Mouse (Mus musculus): ENCODE measurements at regions not wholly inside any gene's neighbourhood (a gene's known extent, or its start where the extent isn't known, plus 50 kb on each side); places are given as distances from the start of the nearest gene placed in this dataset.
"Not testable (repeated sequence)": the region's sequence is repeated elsewhere in the genome, so short reads cannot be mapped to it uniquely, and the experiment has no call there.

DNA sequence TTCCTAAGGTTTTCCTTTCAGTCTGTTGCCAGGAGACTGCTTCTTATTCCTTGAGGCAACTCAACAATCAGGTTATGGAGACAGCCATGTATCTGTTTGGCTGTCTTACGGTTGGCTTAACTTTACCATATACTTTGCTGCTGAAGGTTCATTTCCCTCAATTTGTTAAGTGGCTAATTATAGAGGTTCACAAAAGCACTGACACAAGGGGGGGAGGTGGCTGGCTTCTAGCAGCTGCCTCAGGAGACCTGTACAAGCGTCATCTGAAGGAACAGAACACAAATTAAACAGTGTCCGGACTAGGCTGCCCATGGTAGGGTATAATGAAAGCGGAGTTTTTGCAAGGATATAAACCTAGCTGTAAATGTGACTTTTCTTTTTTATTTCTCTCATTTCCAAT, 305.0 kb upstream of the Rnf219 start:
- DNase-seq: no peak

DNA sequence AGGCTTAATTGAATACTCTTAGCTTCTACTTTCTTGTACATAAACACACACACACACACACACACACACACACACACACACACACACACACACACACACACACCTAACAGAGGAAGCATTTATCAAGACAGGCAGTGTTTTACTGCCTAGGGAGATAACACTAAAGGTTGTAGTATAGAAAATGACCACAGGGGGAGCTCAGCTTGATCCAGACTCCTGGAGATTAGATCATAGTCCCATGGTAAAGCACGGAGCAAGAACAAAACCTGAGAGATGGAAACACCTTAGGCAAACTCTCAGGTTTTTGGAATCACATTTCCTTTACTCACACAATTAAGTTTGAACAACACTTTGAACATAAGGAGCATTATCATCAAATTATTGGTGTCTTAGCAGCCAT, 302.5 kb upstream of the Rnf219 start:
- no peak for DNase-seq

DNA sequence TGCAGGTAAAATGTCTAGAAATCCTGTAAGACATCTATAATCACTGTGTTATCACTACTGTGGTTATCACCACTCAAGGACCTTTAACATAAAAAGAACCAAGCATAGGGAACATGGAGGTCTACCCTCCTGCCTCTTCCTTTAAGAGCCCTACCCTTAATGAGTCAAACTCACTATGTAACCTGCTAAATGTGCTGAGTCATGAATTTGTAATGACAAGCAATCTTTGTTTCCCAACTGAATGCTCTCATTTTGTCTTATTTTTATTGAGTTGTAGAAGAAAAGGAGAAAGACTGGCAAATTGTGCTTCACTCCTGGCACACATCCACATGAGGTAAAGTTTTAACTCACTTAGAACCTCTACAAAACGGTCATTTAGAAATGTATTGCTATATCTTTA, 301.8 kb upstream of the Rnf219 start:
- no peak for DNase-seq

DNA sequence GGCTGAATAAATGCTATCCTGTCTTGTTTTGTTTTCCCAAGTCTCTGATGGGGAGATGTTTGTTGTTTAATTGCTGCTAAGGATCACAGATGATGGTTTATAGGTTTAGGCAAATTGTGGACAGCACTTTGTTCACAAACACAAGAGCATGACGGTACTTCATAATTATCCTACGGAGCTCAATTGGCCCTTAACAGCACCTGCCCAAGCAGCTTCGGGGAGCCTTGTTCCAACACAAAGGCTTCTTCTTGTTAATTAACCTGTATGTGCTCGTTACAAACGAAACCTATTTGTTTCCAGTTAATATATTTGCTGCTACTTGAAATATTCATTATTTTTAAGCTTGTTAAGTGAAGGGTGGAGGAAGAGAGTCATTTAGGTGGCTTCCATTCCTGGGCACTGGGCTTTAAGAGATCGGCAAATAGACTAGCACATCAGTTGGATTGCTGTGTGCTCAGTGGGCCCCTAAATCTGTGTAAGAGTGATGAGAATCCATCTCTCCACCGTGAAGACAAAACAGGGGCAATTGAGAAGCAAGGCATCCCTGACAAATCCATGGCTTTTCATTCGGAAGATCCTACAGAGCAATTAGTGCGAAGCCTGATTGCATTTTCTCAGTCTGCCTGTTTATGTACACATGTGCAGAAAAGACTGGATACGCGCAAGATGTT, 299.6 kb upstream of the Rnf219 start:
- DNase-seq: no peak

DNA sequence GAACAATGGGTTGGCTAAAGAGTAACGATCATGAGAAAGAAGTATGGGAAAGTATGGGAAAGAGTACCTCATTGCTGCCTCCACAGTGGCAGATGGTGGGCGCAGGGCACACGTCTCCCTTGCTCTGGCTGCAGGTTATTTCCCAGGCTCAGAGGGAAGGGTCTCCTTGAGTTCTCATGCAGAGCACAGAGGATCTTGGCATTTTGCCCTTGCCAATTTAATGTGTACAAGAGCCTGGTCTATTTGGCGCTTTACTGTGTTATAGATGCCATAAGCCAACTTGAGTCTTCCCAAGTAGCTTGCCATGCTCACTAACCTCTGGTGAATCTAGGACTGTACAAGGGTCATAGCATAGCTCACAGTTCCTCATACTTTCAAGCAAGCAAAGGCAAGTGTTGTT, 296.7 kb upstream of the Rnf219 start:
- no peak for DNase-seq

DNA sequence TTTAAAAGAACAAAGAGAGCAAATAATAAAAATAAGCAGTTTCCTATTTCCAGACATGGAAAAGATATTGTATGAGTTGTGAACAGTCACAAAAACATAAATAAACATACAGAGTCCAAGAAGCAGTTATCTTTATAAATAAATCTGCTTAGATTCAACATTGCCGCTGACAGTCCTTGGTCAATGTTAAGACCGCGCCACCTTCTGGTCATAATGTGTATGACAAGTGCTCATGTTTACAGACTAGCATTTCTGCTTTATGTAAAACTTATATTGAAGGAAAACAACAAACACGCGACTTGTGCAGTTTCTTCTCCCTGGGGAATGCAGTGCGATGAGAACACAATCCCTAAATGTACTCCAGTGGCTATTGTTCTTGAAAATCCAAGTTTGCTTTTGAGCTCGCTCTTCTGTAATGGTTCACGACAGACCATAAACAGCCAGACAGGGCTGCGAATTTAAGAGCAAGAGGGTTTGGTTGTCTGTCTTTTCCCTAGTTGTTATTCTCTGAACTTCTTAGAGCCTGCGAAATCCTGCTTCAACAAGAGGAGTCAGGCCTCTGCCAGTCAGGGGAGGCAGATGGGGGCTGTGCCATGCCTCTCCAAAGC, 291.6 kb upstream of the Rnf219 start:
- DNase-seq: peak; percentile 86

DNA sequence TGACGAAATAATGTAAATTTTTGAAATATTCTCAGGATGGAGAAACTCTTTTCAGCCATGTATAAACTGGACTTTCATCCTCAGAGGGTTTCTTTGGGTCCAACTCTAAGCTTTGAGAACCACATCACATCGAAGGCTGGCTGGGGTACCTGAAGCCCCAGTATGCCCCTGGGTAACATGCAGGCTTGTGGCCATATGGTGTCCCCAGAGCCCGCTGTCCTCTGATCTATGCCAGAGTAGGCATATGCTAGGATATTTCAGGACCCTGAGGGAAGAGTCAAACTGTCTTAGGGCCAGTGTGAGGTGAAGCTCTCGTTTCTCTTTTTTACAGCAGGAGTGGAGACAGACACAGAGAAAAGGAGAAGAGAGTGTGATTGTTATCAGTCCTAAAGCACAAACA, 289.6 kb upstream of the Rnf219 start:
- DNase-seq: no peak

DNA sequence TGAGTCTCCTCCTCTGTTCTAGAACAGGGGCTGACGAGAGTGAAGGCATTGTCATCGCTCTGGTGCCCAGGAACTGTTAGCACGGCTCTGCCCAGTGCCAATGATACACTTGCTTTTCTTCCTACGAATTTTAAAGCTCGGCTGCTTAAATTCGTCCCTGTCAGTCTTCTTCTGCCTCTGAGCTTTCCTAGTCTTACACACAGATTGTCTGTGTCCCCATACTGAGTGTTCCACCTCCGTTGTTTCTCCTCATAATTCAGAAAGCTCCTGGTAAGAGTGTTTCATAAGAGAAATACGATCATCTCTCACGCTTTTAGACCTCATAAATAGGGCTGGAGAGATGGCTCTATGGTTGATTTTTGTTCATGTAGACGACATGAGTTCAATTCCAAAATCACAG, 282.9 kb upstream of the Rnf219 start:
- no peak for DNase-seq

DNA sequence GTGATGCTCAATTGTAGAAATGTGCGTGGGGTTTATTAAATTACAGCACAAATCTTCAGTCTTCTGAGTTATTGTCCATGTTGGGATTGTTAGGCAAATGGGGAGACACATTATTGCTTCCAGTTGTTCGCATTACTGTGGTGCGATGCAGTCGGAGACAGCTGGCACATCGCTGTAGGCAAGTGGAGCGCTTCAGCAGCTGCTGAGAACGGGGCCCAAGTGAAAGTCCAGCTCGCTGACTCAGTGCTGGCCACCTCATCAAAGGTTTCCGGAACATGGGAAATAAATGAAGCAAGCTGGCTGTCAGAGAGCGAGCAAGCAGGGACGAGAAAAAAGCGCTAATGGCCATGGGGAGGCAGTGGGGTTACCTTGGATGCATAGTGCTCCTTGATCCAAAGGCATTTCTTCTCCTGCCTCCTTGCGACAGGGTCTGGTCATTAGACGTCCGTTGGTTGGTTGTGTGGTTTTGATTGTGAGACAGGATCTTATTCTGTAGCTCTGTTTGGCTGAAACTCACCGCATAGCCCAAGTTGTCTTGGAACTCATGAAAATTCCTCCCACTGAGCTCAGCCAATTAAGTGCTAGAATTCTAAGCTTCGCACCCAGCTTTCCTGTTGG, 274.0 kb upstream of the Rnf219 start:
- peak; percentile 5 for DNase-seq

DNA sequence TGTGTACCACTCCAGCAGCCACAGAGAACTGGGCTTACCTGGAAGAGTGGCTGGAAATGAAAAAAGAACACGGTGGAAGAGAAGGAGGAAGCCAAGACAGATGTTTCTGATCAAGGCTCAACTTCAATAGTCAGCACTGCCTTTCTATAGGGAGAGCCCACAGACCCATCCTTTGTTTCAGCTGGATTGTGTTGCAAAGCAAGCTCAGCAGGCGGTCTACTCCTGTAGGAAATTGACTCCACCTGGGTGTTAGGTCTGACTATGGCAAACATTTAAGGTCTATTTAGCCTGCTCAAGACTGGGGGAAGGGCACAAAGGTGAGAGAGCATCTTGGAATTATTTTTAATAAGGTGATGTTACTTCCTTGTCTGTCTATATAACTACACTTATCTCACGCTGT, 266.9 kb upstream of the Rnf219 start:
- no peak for DNase-seq

DNA sequence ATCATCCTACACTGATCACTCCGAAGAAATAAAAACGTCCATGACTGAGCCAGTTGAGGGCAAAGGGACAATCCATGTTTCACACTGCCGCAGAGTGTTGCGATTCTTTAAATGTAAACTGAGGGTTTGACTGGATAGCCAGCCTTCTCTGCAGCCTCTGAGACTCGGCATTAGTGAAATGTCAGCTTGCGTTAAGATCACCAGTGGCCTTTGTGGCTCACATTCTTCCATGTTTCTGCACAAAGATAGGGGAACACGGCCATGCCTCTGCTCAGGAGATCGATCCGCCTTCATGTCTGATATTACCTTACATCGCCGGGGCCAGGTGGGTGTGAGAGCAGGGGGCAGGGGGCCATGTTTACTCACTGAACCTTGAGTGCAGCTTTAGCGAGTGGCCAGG, 262.6 kb upstream of the Rnf219 start:
- DNase-seq: no peak

DNA sequence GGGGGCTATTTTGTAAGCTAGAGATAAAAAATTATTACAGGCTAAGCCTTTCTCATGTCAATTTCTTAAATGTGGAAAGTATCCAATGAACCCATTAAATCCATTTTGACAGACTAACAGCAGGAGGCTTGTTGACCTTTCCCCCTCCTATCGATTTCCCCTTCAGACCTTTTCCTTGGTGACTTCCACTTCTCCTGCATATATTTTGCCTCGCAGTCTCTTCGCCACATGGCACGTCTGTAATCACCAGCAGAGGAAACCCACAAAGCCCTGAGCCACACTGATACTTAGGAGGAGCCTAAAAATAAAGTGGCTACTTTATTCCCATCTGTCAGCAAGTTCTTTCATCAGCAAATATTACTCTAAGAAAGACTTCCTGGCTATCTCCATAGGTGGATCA, 247.5 kb upstream of the Rnf219 start:
- no peak for DNase-seq

DNA sequence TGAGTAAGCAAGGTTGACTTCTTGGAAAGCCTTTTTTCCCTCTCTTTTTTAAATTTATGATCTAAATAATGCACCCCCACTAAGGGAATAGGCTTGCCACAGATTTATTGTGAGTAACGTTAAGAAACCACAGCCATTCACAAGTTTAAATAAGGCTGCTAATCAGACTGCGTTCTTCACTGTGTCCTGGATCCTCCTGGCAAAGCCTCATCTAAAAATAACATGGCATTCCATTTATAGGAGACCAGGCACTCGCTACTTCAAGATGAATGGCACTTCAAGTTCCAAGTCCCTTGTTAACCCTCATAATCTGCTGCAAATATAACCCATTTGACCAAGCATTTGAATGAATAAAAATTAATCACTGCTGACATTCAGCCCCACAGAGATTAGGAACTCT, 211.8 kb upstream of the Rnf219 start:
- no peak for DNase-seq

DNA sequence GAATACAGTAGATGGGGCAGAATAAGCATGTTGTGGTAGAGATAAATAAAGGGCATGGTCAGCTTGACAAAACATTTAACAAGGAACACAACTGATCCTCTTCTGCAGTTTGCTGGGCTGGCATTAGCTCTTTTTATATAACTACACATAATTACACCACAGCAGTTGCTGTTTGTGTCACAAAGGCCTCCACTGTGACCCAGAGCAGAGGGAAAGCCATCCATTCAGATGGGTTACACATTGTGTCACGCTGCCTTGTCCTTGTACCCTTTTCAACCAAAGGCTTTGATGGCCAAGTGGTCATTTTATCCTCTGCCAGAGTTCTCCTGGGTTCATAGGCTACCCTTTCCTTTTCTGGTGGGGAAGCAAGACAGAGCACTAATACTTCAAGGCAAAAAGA, 209.6 kb upstream of the Rnf219 start:
- DNase-seq: peak; percentile 10

DNA sequence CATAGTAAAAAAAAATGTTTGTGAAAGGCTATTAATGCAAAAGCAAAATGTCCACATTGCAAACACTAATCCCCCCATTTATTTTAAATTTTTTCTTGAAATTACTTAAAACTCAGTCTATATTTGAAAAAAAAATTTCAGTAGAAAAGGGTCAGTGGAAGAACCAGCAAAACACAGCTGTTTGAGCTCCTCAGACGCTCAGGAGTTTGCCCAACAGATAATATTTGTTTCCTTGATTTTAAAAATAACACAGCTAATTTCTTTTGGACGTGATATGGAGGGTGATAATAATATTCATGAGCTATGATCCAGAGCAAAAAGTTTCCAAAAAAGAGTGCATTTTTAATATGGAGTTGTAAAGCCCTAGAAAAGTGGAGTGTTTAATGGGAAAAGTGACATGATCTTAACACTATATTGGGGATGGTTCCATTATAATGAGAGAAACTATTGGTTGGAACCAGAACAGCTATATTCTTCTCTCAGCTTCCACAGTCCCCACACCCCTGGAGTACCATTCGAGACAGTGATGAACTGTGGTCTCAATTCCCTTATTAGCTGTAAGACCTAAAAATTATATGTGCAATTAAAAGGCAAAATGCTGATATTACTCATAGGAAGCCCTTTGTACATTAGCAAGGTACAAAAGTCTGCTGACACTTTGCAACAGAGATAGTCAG, 209.0 kb upstream of the Rnf219 start:
- DNase-seq: no peak

DNA sequence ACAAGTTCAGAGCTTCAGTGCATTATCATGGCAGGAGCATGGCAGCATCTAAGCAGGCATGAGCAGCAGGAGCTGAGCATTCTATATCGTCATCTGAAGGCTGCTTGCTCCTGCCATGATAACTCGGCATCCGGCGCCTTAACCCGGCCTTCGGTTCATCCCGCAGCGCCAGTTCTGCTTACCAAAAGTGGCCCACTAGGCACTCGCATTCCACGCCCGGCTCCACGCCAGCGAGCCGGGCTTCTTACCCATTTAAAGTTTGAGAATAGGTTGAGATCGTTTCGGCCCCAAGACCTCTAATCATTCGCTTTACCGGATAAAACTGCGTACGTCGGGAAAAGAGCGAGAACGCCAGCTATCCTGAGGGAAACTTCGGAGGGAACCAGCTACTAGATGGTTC, 193.2 kb upstream of the Rnf219 start:
- not testable (repeated sequence) for DNase-seq

DNA sequence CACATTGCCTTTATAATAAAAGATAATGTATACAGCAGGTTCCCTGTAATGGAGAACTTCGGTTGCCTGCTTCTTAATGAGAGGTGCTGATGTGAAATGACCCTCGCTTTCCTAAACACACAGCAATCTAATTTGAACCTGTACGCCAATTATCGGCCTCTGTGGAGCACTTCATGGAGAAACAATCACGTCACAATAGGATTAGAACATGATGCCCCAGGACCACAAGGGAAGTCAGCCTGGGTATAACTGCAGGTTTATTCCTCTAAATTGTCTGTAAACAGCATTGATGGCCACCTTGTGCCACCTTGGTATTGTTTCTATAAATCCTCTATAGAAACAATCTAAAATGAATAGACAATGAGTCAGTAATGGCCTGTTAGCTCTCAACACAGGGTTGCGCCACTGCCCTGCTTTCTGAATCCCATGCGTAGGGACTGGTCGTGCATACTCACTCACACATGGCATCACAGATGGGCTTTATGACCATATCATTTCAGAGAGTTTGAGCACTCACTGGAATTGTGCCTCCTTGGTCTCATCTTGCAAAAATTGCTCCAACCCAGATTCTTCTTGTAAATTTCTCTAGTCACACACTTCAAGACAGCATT, 179.9 kb upstream of the Rnf219 start:
- no peak for DNase-seq

DNA sequence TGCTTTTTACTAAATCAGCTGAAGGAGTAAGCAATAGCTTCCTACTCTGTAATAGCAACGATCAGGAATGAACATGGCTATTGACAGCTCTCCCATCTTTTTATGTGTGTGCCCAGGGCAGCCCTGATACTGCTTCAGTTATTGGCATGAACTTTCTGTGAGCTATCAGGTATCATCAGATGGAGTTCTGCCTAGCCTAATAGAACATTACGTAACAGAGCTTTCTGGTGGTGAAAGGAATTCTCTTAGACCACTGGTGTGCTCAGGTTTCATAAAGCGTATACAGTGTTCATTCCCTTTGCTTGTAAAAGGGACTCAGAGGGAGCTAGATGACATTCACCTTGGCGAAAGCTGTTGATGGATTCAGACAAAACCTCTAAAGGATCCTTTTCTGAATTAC, 176.5 kb upstream of the Rnf219 start:
- no peak for DNase-seq

DNA sequence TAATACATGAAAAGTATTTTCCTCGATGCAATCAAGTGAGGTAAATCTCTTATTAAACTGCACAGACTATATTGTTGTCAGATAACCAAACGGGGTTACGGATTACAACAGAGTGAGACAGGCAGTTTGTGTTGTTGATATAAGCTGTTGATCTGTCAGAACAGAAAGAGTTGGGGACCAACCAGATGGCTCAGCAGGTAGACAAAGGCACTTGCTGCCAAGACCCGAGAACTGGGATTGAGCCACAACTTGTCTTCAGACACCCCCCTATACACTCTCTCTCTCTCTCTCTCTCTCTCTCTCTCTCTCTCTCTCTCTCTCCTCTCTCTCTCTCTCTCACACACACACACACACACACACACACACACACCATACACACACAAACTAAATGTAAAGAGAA, 172.7 kb upstream of the Rnf219 start:
- DNase-seq: no peak

DNA sequence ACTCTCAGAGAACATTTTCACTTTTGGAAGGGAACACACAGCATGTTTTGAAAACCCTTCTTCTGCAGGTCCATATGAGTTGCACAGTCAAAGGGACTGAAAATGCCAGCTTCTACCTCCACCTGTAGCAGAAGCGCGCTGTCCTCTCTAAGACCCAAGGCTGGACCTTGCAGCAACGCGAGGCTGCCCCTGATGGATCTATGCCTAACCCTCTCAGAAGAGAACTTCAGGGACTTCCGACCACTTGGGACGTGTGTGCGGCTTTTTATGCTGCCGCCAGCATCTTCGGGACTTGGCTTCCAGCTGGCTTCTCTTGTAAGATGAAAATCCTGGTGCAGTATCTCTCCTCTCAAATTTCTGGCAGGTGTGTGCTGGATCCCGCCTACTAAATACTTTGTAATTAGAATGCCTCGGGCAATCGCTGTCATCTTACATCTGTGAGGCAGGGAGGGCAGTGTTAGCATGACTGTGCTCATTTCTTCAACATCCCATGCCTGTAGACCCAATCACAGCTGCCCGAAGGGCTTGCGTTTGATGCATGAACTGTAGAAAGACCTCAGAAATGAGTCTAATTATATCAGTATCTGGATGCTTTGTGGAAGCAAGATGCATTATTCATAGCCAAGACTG, 171.8 kb upstream of the Rnf219 start:
- no peak for DNase-seq

DNA sequence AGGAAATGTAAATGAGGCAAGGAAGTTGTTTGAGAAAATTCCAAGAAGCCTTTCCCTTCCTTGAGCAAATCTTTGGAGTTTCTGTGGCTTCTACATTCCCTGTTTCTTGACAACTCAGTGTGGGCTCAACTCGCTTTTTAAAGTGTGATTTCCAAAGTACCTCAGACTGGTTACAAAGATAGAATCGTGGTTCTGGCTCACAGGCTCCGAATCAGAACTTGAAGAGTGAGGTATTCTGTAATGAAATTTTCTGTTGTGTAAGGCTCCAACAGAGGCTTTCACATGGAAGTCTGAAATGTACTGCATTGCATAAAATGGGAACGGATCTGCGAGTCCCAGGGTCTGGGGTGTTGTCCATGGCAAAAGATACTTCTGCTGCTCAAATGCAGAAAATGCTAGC, 170.2 kb upstream of the Rnf219 start:
- no peak for DNase-seq

DNA sequence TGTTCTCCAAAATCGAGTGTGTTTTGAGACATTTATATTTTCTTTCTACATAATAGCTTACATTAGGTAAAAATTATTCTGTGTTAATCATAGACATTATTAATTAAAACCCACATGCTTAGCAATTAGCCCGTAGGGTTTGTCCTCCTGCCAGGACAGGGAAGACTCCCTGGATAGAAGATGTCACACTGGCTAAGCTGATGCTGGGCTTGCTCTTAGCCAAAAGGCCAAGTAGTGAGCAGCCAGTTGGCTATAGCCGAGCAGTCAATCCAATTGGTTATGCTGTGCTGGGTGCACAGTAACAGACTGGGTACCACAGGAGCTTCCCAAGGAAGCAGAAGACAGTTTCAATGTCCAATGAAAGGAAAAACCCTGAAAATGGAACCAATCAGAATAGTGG, 166.0 kb upstream of the Rnf219 start:
- no peak for DNase-seq

DNA sequence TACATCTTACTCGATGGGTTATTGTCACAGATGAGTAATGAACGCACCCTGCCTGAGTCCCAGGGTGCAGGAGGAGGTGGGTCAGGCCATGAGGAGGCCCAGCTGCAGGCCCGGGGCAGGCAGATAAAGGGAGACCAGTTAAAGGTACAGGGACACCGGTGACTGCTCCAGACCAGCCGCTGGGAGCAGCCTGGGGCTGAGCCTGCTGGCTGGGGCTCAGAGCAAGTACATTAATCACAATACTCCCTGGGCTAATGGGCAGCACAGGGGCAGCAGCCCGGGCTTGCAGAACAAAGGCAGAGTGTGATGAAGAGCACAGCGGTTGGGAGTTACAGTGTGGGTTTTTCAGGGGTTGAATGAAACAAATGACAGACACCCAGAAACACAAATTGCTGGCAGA, 154.4 kb upstream of the Rnf219 start:
- DNase-seq: peak; percentile 5

All from adrenal gland, postnatal 10 days (tissue).